Mouse (Mus musculus): Measurements from ENCODE around the gene 2310034G01Rik.

The 2310034G01Rik gene
- long read RNA-seq, experiment 1, partial matches to known transcripts = 0 of 2 reads
- long read RNA-seq, experiment 1, other reads (novel, unspliced or antisense) = 2 of 2 reads
- long read RNA-seq, experiment 2, partial matches to known transcripts = 2 of 2 reads
- long read RNA-seq, experiment 2, other reads (novel, unspliced or antisense) = 0 of 2 reads

DNA sequence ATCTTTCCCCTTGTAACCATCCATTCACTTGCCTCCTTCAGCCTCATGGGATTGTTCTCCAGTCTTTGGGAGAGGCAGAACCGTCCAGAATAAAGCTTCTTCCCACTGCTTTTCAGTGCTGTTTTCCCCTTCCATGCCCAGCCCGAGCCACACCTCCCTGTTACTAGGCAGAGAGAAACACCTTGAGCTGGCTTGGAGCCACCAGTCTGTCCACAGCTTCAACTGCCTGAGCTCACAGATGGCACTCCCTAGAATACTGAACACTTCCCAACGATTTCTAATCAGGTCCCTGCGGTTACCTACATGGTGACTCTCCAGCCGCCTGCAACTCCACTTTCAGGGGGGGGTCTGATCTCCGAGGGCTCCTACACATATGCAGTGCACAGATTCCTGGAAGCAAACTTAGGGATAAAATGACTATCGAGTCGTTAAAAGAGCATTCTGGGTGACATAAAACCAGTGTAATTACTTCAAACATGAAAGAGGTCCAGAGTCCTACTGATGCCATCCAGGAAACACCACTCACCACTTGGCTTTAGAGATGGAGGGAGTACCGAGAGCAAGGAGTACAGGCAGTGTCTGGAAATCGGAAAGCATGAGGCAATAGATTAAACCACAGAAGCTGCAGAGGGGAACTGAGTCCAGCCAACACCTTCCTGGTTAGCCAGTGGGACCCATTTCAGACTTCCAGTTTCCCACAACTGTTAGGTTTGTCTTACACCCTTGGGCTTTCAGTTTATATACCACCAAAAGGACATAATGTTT lies at the start of gene 2310034G01Rik:
Gene 2310034G01Rik (minus strand): TSS at position 135 of the 765 bp plus-strand sequence.
- intact Hi-C loops (cut with DNase I) = no loop called here

- intact Hi-C loops (cut with DNase I) = loop anchor here (10.0 kb wide), 1 partner anchor 135 kb away; no protein-coding TSS in a partner anchor
Measured at GRCm38 (mm10) chr19:46399886-46400285, 49.8 kb upstream of the 2310034G01Rik start.

DNA sequence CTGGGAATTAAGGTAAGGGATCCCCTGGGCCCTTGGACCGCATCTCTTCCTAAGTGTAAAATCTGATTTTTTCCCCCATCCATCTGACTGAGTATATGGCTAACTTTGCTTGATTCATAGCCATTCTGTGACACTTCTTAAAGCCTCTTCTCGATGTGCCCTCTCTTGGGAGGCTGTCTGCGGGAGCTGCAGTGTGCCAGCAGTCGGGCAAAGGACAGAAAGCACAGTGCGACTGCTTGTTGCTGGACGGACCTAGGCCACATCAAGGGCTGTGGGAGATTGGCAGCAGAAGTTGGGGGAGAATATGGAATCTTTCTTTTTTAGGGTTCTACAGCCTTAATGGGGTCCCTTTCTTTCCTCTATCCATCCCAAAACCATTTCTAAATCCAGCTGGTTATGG lies 49.3 kb upstream of the 2310034G01Rik start:
- intact Hi-C loops (cut with DNase I) = no loop called here

DNA sequence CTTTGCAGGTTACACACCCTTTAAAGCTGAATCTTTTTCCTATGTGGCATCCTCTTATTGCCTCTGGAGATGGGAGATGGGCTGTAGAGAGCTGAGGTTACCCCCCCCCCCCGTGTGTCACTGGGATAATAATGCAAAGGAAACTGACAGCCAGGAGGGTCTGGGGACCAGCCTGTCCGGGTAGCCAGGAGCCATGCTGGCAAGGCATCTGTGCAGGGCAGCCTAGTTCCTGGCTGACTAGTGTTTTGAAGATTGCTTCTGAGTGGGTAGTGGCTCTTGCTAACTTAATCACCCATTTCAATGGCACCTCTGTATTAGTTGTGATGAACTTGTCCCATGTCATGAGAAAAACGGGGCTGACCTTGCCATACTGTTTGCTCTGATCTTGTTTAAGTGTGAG lies 48.3 kb upstream of the 2310034G01Rik start:
- intact Hi-C loops (cut with DNase I) = no loop called here

- intact Hi-C loops (cut with DNase I) = loop anchor here (2.0 kb wide), 1 partner anchor 47 kb away; no protein-coding TSS in a partner anchor
Measured at GRCm38 (mm10) chr19:46397436-46398001, 47.4 kb upstream of the 2310034G01Rik start.

- intact Hi-C loops (cut with DNase I) = loop anchor here (2.0 kb wide), 1 partner anchor 48 kb away; no protein-coding TSS in a partner anchor
Measured at GRCm38 (mm10) chr19:46396686-46397435, 46.8 kb upstream of the 2310034G01Rik start, which contains the start of gene Sufu. Gene Sufu, plus strand, starts transcription at chr19:46396896.

DNA sequence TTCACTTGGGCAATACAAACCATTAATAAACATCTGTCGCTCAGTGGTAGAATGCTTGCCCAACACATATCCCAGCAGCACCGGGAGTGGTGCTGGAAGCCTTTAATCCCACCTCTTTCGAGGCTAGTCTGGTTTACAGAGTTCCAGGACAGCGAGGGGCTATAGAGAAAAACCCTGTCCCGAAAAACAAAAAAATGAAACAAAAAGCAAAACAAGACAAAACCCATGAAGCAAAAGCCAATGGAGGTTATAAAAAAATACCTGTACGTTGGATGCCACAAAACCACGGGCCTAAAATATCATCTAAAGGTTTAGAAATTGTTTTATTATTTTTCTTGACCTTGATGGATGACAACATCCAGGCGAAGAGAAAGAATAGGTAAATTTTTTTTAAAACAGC lies 46.0 kb upstream of the 2310034G01Rik start:
- intact Hi-C loops (cut with DNase I) = loop anchor here (2.0 kb wide), 1 partner anchor 49 kb away; no protein-coding TSS in a partner anchor

- intact Hi-C loops (cut with DNase I) = loop anchor here (2.0 kb wide), 1 partner anchor 49 kb away; no protein-coding TSS in a partner anchor
Measured at GRCm38 (mm10) chr19:46395109-46396009, 45.3 kb upstream of the 2310034G01Rik start, which contains the start of gene Actr1a. Gene Actr1a, minus strand, starts transcription at chr19:46395748.

- intact Hi-C loops (cut with DNase I) = no loop called here
Measured at GRCm38 (mm10) chr19:46394712-46395108, 44.6 kb upstream of the 2310034G01Rik start.

- intact Hi-C loops (cut with DNase I) = no loop called here
Measured at GRCm38 (mm10) chr19:46392018-46392417, 41.9 kb upstream of the 2310034G01Rik start.

DNA sequence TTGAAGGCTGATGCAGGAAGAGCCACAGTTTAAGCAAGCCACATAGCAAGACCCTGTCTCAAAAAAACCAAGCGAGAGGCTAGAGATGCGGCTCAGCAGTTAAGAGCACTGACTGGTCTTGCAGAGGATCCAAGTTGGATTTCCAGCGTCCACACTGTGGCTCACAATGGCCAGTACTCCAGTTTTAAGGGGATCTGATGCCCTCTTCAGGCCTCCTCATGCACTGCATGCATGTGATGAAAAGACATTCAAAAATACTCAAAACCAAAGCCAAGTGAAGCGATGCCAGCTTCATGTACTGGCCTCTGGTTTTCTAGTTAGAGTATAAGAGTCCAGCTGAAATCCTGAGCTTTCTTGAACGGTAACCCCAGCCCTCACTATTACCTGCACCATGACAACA lies 39.8 kb upstream of the 2310034G01Rik start:
- intact Hi-C loops (cut with DNase I) = no loop called here

DNA sequence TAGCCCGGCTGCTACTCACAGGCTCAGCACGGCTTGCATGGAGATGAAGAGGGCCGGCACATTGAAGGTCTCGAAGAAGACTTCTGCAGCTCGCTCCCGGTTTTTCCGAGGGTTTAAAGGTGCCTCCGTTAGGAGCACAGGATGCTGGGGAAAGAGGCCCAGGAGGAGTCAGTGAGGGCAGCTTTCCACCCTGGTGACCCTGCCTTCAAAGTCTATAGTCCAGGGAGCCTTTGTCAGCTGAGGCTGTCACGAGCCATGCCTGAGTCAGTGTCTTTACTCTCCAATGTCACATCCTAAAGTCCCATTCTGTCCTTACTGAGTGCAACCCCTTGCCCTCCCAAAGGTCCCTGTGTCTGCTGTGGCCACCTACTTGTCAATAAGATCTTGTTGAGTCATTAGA lies 32.2 kb upstream of the 2310034G01Rik start:
- intact Hi-C loops (cut with DNase I) = loop anchor here (5.0 kb wide), 1 partner anchor 35 kb away; no protein-coding TSS in a partner anchor

DNA sequence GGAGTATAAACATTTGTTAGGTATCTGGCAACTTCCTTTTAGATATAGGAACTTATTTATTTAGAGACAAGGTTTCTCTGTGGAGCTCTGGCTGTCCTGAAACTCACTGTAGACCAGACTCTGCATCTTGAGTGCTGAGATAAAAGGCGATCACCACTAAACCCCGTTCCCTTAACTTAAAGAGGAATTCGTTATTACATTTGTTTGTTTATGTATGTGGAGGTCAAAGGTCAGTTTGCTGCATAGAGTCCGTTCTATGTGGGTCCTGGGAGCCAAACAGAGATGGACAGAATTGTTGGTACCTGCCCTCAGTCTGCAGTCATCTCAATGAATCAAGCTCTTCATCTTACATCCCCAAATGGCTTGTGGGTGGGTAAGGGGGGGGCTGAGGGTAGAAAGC lies 25.8 kb upstream of the 2310034G01Rik start:
- intact Hi-C loops (cut with DNase I) = no loop called here

GRCm38 (mm10) chr19:46375489-46375888 lies 25.4 kb upstream of the 2310034G01Rik start:
- intact Hi-C loops (cut with DNase I) = no loop called here

DNA sequence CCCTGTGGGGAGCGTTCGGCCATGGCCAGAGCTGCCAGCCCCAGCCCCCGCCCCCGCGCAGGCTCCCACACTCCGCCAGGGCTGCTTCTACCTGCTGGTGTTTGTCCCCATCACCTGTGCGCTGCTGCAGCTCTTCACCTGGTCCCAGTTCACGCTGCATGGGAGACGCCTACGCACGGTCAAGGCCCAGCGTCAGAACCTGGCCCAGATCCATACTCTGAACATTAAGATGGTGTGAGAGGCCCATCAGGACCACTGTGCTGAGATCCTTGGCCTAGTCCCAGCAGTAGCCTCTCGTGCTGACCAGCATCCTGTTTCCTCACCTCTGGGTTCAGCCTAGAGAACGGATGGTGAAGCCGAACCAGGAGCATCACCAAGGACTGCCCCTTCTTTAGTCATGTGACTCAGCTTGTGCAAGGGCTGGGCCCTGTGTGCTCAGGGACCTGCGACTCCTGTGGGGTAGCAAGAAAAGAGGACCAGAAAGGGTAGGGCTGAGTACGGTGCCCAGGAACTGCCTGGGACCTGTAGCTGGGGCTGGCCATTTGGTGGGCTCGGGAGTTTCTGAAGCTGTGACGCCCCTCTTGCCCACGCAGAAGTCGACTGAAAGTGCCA lies 24.5 kb upstream of the 2310034G01Rik start:
- intact Hi-C loops (cut with DNase I) = no loop called here

DNA sequence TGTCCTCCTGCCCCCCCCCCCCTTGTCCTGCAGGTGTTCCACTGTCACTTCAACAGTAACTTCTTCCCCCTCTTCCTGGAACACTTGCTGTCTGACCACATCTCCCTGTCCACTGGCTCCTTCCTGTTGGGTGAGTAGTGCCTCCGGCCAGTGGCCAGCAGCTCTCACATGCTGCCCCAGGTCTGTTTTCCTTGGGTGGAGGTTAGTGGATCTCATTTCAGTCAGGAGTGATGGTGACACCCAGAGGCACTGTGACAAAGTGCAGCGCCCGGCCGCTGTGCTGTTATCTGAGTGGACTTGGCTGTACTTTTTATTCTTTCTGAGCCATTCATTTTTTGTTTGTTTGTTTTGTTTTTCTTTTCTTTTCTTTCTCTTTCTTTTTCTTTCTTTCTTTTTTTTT lies 19.1 kb upstream of the 2310034G01Rik start:
- intact Hi-C loops (cut with DNase I) = loop anchor here (1.0 to 5.0 kb wide), 2 partner anchors 37 to 65 kb away; partner anchors contain the start of gene Nfkb2

- intact Hi-C loops (cut with DNase I) = loop anchor here (5.0 kb wide), 1 partner anchor 36 kb away; no protein-coding TSS in a partner anchor
Measured at GRCm38 (mm10) chr19:46367798-46368590, 17.9 kb upstream of the 2310034G01Rik start.

GRCm38 (mm10) chr19:46363294-46364009 lies 13.3 kb upstream of the 2310034G01Rik start:
- intact Hi-C loops (cut with DNase I) = no loop called here

Data from adrenal gland (tissue).